Comparison of ENCODE assay signal across 8 mouse cellular contexts in the genomic region with DNA sequence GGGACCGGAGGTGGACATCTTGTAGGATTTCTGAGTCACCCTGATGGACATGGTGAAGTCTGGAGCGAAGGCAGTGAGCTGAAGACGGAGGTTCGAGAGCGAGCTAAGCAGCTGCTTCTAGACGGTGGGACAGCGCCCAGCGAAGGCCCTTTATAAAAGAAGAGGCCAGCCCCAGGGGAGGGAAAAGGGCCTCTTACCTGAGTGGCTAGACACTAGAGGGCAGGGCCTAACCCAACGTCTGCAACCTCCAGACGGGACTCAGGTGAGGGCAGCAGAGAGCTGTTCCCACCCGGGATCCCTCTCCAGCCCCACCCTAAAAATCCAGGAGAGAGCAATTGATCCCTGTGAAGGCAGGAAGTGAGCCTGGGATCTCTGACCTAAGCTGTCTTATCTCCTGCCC. TPM values are rescaled to one million over a fixed set of nuclear protein-coding genes. Genes with fewer than 3 reads are reported as not detected.
A peak's percentile ranks its signal among the peaks of the same experiment; 100 is the strongest.
DNase-seq lines count a peak whose midpoint lies in the region; ATAC-seq lines count a peak whose summit lies in the region.

TSS of gene Krt8 (minus strand) at position 294 of the 400 bp plus-strand sequence.

- peaks cover 22% of the 10 kb centered on the region for H3K4me1 ChIP-seq in forebrain, embryonic 13.5 days

- no peaks in the 10 kb centered on the region for H3K9me3 ChIP-seq in forebrain, embryonic 13.5 days (replicated peaks)

- H3K9ac ChIP-seq in forebrain, embryonic 13.5 days: no peak within 1 kb of the TSS

- no peak within 1 kb of the TSS for H3K27ac ChIP-seq in forebrain, embryonic 13.5 days

- H3K4me3 ChIP-seq in forebrain, embryonic 13.5 days: peak within 1 kb of the TSS; percentile 21

- H3K36me3 ChIP-seq in forebrain, embryonic 13.5 days (ENCODE audit: poor library complexity, severe bottlenecking): no peaks in the 10 kb centered on the region

- H3K27me3 ChIP-seq in forebrain, embryonic 13.5 days: peaks cover 71% of the 10 kb centered on the region

- H3K4me2 ChIP-seq in forebrain, embryonic 13.5 days: peak within 1 kb of the TSS; percentile 52

- WGBS in forebrain, embryonic 13.5 days: 15% methylated on average over 11 of the region's 11 CpGs

- no peak for DNase-seq in adrenal gland, postnatal 14 days
- no peak for DNase-seq in adrenal gland, postnatal 36 days
- peak; percentile 74 to 91 for DNase-seq in kidney, postnatal 25 days
- peak; percentile 75 to 84 for DNase-seq in lung, postnatal 4 days
- DNase-seq in right cerebral cortex, postnatal 4 days: no peak
- no peak for DNase-seq in retina, postnatal 1 day

- ATAC-seq in forebrain, embryonic 13.5 days: no peak
- ATAC-seq in monocyte, adult 5-6 weeks (replicated peaks; ENCODE audit: insufficient number of reproducible peaks, low FRiP score, low TSS enrichment, poor library complexity, severe bottlenecking): no peak

RNA-seq across cellular contexts. Expression of gene Krt8, which starts in this region (rescaled TPM):
- total RNA-seq in adrenal gland, postnatal 14 days (2021): 1.5 and 14.6 TPM in 2 replicates
- total RNA-seq in adrenal gland, postnatal 36 days (2021): 1 to 10 TPM in 1 of 2 experiments, under 1 TPM in 1; 0.46 to 1.9 TPM
- polyA plus RNA-seq in forebrain, embryonic 13.5 days (2015; fragmentation: Nextera tagmentation; extraction: Ambion mirVana): 1.7 and 2.6 TPM in 2 replicates
- total RNA-seq in monocyte, adult 5-6 weeks (2017): 0.19 to 0.68 TPM in 2 of 3 replicates, not detected in the other

Comparison
In these comparisons a context has a peak if more than half of its experiments do, and no peak if none do; other contexts are left out.
1. DNase-seq: peak in kidney, postnatal 25 days (2 of 2) and lung, postnatal 4 days (2 of 2); none in adrenal gland, postnatal 14 days (single experiment), adrenal gland, postnatal 36 days (0 of 2), right cerebral cortex, postnatal 4 days (single experiment) and retina, postnatal 1 day (single experiment).